Mouse (Mus musculus) brain, embryonic 14.5 days (tissue): ENCODE measurements around the gene Miga2.

Experiments used
- CTCF ChIP-seq: fragments of 200-500 bp; IDR thresholded peaks from 2 replicates; pipeline ENCODE4 v1.5.1; 2012; ENCODE audit warnings: inconsistent platforms, mild to moderate bottlenecking, moderate library complexity, borderline replicate concordance; ENCODE audit not compliant: insufficient read depth, insufficient read length; ENCODE audit errors: extremely low read depth
- POLR2A ChIP-seq: fragments of 200-500 bp; IDR thresholded peaks from 2 replicates; pipeline ENCODE4 v1.6.1; 2012; ENCODE audit warnings: mild to moderate bottlenecking, inconsistent platforms, borderline replicate concordance; ENCODE audit not compliant: poor library complexity, insufficient read depth, insufficient read length, severe bottlenecking; ENCODE audit errors: extremely low read depth

DNA sequence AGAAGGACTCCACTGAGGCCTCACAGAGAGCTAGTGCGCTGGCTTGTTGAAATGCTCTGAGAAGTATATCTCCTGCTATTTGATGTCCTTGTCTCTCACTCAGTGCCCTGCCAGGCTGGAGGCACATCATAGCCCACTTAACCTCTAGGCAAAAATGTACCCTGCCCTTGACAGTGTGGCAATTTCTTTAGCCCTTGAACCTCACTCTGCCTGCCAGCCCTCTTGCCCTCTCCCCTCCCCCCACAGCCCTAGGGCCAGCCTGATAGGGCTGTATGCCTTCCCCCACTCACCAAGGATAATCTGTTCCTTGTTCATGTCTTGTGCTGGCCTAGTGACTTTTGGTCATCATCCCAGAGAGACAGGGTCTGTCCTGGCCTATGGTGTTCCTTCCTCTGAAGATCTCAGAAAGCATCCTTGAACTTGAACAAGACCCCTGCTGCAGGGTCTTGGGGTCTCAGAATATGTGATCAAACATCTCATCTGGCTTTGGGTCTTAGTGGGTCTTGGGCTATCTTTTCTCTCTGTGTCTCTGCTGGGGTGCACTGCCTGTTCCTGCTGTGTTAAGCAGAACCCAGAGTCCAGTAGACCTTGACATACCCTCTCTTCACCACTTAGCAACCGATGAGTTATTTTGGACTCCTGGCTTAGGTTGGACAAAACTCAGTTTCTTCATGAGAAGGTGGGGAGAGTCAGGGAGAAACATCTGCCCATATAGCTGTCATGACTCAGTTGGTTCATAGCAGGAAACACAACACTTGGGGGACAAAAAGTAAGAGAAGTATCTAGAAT is 1.4 kb downstream of the Miga2 start:
- no peak for TF ChIP-seq CTCF
- no peak for TF ChIP-seq POLR2A
